Mouse (Mus musculus) lung, adult 2 months (tissue): ENCODE data around the gene Anapc7.

Experiments
- CTCF ChIP-seq: fragments of 200-500 bp; IDR thresholded peaks from 2 replicates; pipeline ENCODE4 v1.5.1; 2011; ENCODE audit warnings: mild to moderate bottlenecking, low read length, control low read depth; ENCODE audit not compliant: insufficient read depth
- POLR2A ChIP-seq: fragments of 200-500 bp; IDR thresholded peaks from 2 replicates; pipeline ENCODE4 v1.6.1; 2011; ENCODE audit warnings: low read depth, mild to moderate bottlenecking, control low read depth, low read length, borderline replicate concordance; ENCODE audit errors: extremely low read depth

DNA sequence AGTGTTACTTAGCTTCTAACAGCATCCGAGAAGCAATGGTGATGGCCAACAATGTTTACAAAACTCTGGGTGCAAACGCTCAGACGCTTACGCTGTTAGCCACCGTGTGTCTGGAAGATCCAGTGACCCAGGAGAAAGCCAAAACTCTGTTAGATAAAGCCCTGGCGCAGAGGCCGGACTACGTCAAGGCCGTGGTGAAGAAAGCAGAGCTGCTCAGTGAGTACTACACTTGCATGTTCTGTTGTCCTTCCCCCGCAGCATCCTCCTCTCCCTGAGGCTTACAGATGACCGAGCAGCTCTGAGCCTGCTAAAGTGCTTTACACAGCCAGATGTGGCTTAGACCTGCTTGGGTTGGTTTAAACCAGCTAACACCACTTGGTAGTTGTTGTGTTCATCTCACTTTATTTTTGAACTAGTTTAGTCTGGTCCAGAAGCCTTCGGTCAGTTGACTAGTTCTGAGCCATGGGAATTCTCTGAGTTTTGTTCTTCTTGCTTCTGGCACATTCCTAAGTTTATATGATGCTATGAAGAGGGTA lies 18.7 kb downstream of the Anapc7 start:
- no peak for TF ChIP-seq CTCF
- TF ChIP-seq POLR2A: no peak
